Comparison of ENCODE assay signal across 21 mouse cellular contexts in the genomic region with DNA sequence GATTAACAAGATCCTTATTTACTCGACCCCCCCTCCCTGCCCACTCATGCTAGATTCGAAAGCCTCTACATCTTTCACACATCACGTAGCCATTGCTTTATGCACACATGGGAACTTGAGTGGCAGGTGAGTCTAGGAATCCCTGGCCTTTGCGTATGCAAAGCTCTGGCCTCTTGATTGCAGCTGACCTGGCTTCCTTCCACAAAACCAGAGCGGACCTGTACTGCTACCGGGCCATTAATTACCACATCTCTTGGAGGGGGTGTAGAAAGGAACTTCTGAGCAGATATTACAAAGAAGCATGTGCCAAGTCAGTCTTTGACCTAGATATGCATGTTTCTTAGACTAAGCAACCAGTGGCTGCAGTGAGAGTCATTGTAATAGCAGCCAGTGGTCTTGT. TPM values are rescaled to one million over a fixed set of nuclear protein-coding genes. Genes with fewer than 3 reads are reported as not detected.
A peak's percentile ranks its signal among the peaks of the same experiment; 100 is the strongest.
DNase-seq lines count a peak whose midpoint lies in the region; ATAC-seq lines count a peak whose summit lies in the region.
"Had no signal": no experiment of that assay in that cellular context is flagged by ENCODE, and none has a peak within 500 bp of the region (broad histone marks: within the 10 kb centered on the region; RNA-seq: fewer than 3 reads in every experiment).

No protein-coding gene starts in this region.

- no peaks in the 10 kb centered on the region for H3K9me3 ChIP-seq in liver, embryonic 16.5 days (replicated peaks; ENCODE audit: control insufficient read depth, low read length)
- H3K9me3 ChIP-seq in liver, embryonic 11.5 days (ENCODE audit: control insufficient read depth, low read length), result no peaks in the 10 kb centered on the region
- H3K9me3 ChIP-seq: embryonic facial prominence, embryonic 13.5 days; hindbrain, embryonic 15.5 days had no signal

- WGBS in liver, embryonic 16.5 days (ENCODE audit: insufficient replicate concordance), result 60% methylated on average over 6 of the region's 6 CpGs
- WGBS in liver, embryonic 11.5 days, result 77% methylated on average over 6 of the region's 6 CpGs

- no peaks in the 10 kb centered on the region for H3K27me3 ChIP-seq in liver, embryonic 16.5 days (ENCODE audit: control insufficient read depth, insufficient read depth, low read depth, low read length)
- no peaks in the 10 kb centered on the region for H3K27me3 ChIP-seq in liver, embryonic 11.5 days (replicated peaks; ENCODE audit: control insufficient read depth, insufficient read depth, low read length)
- H3K27me3 ChIP-seq: embryonic facial prominence, embryonic 13.5 days; forebrain, embryonic 13.5 days; heart, embryonic 12.5 days; hindbrain, embryonic 15.5 days had no signal

- no peak overlapping the region for H3K9ac ChIP-seq in liver, embryonic 16.5 days (ENCODE audit: low read depth, low read length)
- no peak overlapping the region for H3K9ac ChIP-seq in liver, embryonic 11.5 days (ENCODE audit: low read depth, low read length)
- H3K9ac ChIP-seq: embryonic facial prominence, embryonic 13.5 days; forebrain, embryonic 13.5 days; forebrain, postnatal 0 days; heart, embryonic 12.5 days; hindbrain, embryonic 15.5 days had no signal

- H3K36me3 ChIP-seq in liver, embryonic 16.5 days (ENCODE audit: control insufficient read depth, insufficient read depth), result no peaks in the 10 kb centered on the region
- no peaks in the 10 kb centered on the region for H3K36me3 ChIP-seq in liver, embryonic 11.5 days (ENCODE audit: control insufficient read depth, insufficient read depth, low read length)
- H3K36me3 ChIP-seq: embryonic facial prominence, embryonic 13.5 days; G1E; hindbrain, embryonic 15.5 days had no signal

- peak; percentile 27 for DNase-seq in adrenal gland, postnatal 14 days
- DNase-seq in adrenal gland, adult 2 months, result no peak
- no peak for DNase-seq in liver, embryonic 11.5 days (ENCODE audit: low spot score)
- DNase-seq in fat pad, adult 2 months (ENCODE audit: extremely low read depth, low read depth, low spot score), result peak; percentile 88
- DNase-seq in urinary bladder, postnatal 36 days (ENCODE audit: low spot score in 2 of 2), result no peak
- DNase-seq: adrenal gland, postnatal 10 days; cerebellum, adult 11-12 months; cerebellum, adult 9-10 months; cerebellum, postnatal 36 days; forebrain, postnatal 0 days; gastrocnemius, postnatal 14 days; heart, adult 2 months; heart, postnatal 36 days had no signal

- H3K4me3 ChIP-seq in liver, embryonic 16.5 days (ENCODE audit: low read depth, low read length), result no peak overlapping the region
- H3K4me3 ChIP-seq in liver, embryonic 11.5 days (ENCODE audit: low read depth, low read length), result no peak overlapping the region
- H3K4me3 ChIP-seq: embryonic facial prominence, embryonic 13.5 days; forebrain, embryonic 13.5 days; heart, adult 2 months; heart, embryonic 12.5 days; hindbrain, embryonic 15.5 days had no signal

- H3K27ac ChIP-seq in liver, embryonic 16.5 days (ENCODE audit: low read length), result no peak overlapping the region
- no peak overlapping the region for H3K27ac ChIP-seq in liver, embryonic 11.5 days (ENCODE audit: low read depth, low read length)
- H3K27ac ChIP-seq: embryonic facial prominence, embryonic 13.5 days; forebrain, embryonic 13.5 days; heart, adult 2 months; hindbrain, embryonic 15.5 days had no signal

- no peak overlapping the region for H3K4me2 ChIP-seq in liver, embryonic 16.5 days (ENCODE audit: low read depth, low read length)
- H3K4me2 ChIP-seq in liver, embryonic 11.5 days, result no peak overlapping the region
- H3K4me2 ChIP-seq: embryonic facial prominence, embryonic 13.5 days; forebrain, embryonic 13.5 days; heart, embryonic 12.5 days; hindbrain, embryonic 15.5 days had no signal

- ATAC-seq in liver, embryonic 16.5 days (ENCODE audit: low read depth), result 0 out of 2 replicates have a peak, but pooled peaks have one; percentile 15
- ATAC-seq in liver, embryonic 11.5 days (replicated peaks; ENCODE audit: low FRiP score), result no peak
- ATAC-seq in megakaryocyte progenitor cell, adult 5-6 weeks (replicated peaks; ENCODE audit: poor library complexity), result peak; percentile 14; the same call in 1 of the 2 replicates
- ATAC-seq: CD4-positive, CD25-positive, alpha-beta regulatory T cell, adult 4 months; forebrain, embryonic 13.5 days; forebrain, postnatal 0 days had no signal

- peaks cover 9% of the 10 kb centered on the region for H3K4me1 ChIP-seq in liver, embryonic 16.5 days (ENCODE audit: control insufficient read depth, low read depth, low read length)
- peaks cover 8% of the 10 kb centered on the region; the same call in 1 of the 2 replicates for H3K4me1 ChIP-seq in liver, embryonic 11.5 days (replicated peaks; ENCODE audit: control insufficient read depth, insufficient read depth, low read length)
- H3K4me1 ChIP-seq: forebrain, embryonic 13.5 days; hindbrain, embryonic 15.5 days had no signal

RNA-seq across cellular contexts. Expression of a gene that starts 55.4 kb away (rescaled TPM):
- total RNA-seq in adrenal gland, postnatal 14 days (2021), result 39.4 and 51.0 TPM in 2 replicates
- total RNA-seq in adrenal gland, adult 2 months (2021), result 10 to 100 TPM; 27.0 to 44.4 TPM
- 15.6 and 16.4 TPM in 2 replicates for polyA plus RNA-seq in adrenal gland, adult 2 months (2012; rRNA removed)
- polyA plus RNA-seq in liver, embryonic 16.5 days (2015; fragmentation: Nextera tagmentation; extraction: Ambion mirVana), result 2.1 and 2.7 TPM in 2 replicates
- 3.5 and 5.5 TPM in 2 replicates for polyA plus RNA-seq in liver, embryonic 11.5 days (2014; fragmentation: Nextera tagmentation; extraction: Ambion mirVana)
- 17.8 and 22.1 TPM in 2 replicates for total RNA-seq in megakaryocyte progenitor cell, adult 5-6 weeks (2015)
- 19.2 and 21.1 TPM in 2 replicates for total RNA-seq in megakaryocyte progenitor cell, adult 5-6 weeks (2017)

Comparison
In these comparisons a context has a peak if more than half of its experiments do, and no peak if none do; other contexts are left out.
1. DNase-seq: peak in adrenal gland, postnatal 14 days (single experiment) and fat pad, adult 2 months (single experiment); none in adrenal gland, adult 2 months (single experiment), liver, embryonic 11.5 days (single experiment) and urinary bladder, postnatal 36 days (0 of 2).